Mouse (Mus musculus) spleen, postnatal 36 days (tissue): ENCODE data around the gene Hps3.

Experiments
- DNase-seq, 2 experiments: peaks; one replicate each; pipeline ENCODE4 v3.0.0; 2022; ENCODE audit warnings: low spot score in 2 of 2, mixed read lengths in 1 of 2

The Hps3 gene

DNA sequence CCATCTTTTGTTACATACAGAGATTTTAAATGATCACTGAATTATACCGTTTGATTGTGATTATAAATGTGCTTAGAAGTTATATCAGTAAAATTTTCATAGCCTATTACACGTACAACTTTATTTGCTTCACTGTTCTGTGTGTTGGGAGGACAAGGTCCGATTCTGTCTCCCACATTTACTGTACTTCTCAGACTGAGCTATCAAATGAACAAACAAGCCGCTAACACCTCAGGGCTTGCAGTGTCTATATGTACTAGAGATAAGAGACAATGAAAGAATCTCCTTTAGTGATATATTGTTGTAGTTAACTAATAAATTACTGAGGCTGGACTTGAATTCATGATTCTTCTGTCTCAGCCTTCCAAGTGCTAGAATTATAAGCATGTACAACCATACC, 27.8 kb downstream of the Hps3 start:
- DNase-seq, result no peak

GRCm38 (mm10) chr3:20005611-20006010, 29.5 kb downstream of the Hps3 start:
- no peak for DNase-seq

GRCm38 (mm10) chr3:20004422-20004821, 30.7 kb downstream of the Hps3 start:
- no peak for DNase-seq

GRCm38 (mm10) chr3:20002786-20003185, 32.3 kb downstream of the Hps3 start:
- peak; percentile 22 to 25 for DNase-seq

DNA sequence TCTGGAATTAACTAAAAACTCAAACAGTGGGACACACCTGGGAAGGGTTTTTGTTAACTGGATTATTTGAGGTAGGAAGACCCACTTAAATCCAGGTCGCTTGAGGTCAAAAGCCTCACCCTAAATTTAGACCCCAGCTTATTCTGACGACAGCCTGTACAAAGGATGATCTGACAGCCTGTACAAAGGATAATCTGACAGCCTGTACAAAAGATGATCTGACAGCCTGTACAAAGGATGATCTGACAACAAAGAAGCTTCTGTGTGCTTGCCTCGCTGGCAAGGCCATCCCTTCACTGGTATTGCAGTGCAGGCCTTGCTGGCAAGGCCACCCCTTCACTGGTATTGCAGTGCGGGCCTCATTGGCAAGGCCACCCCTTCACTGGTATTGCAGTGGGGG, 34.3 kb downstream of the Hps3 start:
- no peak for DNase-seq

- no peak for DNase-seq
Observed at GRCm38 (mm10) chr3:19999551-19999950, 35.6 kb downstream of the Hps3 start.

DNA sequence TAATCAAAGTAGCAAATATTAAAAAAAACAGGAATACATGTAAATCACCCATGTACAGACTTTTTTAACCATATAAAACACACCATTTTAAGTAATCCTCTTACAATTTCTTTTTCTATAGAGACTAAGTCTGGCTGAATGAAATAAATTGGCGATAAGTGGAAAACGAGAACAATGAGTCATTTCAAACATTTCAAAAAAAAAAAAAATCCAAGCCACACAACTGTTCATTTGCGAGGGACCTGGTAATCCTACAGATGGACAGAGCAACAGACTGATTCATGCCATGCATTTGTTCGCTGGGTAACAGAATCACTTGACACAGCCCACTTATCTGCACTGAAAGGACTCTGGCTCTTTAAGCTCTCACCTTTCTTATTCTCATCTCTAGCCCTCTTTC, 42.7 kb downstream of the Hps3 start:
- DNase-seq, result no peak

- no peak for DNase-seq
Observed at GRCm38 (mm10) chr3:19990031-19990430, 45.1 kb downstream of the Hps3 start.

GRCm38 (mm10) chr3:19986123-19986522, 49.0 kb downstream of the Hps3 start:
- DNase-seq, result no peak

- no peak for DNase-seq
Observed at GRCm38 (mm10) chr3:19982846-19983245, 52.3 kb downstream of the Hps3 start.

DNA sequence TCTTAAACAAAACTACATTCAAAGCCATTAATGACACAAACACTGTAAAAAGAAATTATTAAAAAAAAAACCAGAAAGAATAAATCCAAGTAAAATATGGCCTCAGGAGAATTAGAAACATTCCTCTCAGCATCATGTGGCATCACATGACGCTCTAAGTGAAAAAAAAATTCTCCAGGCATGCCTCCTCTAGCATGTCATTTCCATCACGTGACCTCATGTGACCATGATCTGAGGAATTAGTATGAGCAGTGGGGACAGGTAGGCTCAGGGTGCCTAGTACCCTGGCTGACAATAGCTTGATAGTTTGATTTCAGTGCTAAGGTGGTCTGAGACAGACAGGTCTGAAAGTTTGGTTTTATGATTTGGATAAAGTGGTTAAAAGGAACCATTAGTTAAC, 54.0 kb downstream of the Hps3 start:
- no peak for DNase-seq

DNA sequence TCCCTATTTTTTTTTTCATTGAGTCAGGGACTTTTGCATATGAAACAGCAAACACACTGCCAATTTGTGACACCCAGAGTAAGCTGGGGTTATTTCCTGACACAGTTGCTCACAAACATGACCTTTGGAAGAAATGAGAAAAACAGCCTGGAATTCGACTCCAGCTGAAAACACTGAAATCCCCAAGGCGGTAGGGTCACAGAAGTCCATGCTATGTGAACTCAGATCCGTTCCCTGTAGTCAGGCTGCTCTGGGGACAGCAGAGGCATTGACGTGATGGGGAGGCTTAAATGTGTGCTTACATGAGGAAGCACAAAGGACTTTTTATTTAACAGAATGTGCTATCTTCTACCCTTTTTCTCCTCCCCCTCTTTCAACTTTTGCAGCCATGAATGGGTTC, 56.6 kb downstream of the Hps3 start:
- peak in 1 of 2 experiments; percentile 7 for DNase-seq

- DNase-seq, result no peak
Observed at GRCm38 (mm10) chr3:19966072-19966471, 69.0 kb downstream of the Hps3 start.

DNA sequence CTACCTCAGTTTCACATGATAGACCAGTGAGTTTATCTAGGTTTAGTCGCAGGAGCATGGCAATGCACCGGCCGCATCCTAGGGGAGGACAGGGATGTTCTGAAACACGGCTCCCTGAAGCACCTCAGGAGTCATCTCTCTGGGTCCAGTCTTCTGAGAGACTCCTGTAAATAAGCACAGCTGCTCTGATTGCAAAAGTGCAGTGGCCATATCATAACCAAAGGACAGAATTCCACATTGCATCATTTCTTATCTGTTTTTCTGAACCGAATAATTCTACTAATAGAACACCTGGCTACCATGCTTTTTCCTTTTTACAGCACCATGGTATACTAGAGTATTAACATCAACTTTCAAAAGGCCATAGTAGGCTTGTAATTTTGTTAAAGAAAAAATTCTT, 69.9 kb downstream of the Hps3 start:
- no peak for DNase-seq

DNA sequence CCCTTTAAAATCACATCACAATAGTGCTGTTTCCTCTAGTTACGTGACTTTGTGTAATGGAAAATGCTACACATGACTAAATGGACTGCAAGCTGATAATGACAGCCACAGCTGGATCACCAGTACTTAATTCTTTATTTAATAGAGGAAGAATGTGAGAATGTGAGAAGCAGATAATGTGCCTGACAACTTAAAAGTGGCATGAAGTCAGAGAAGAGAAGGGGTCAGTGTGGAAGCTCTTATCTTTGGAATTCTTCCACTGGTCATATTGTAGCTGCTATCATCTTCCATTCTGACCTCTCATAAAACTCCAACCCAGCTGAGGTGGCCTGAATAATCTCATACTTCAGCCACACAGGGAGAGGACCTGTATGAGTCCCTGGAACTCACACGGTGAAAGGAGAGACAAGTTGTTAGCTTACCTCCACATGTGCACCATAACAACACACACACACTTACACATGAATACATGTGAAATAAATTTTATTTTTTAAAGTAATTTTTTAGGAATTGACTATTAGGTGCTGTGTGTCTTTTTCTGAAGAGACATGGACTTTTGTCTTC, 70.4 kb downstream of the Hps3 start:
- no peak for DNase-seq

GRCm38 (mm10) chr3:19962769-19963513, 72.2 kb downstream of the Hps3 start:
- DNase-seq, result no peak

DNA sequence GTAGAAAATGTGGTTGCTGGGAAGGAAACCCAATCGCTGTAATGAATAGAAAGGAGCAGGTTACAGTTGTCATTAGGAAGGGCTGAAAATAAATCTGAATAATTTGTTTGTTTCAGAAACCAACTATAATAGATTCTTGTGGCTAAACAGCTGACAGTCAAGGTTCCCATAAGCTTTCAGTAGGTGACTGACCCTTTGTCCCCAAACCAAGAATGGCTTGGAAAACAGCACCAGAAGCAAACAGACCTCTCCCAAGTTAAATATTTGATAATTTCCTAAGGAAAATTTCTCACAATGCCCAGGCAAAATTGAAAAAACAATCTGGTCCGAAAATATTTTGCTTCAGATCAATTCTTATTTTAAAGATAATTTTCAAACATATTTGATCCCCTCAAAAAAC, 73.8 kb downstream of the Hps3 start:
- no peak for DNase-seq

GRCm38 (mm10) chr3:19960570-19961114, 74.5 kb downstream of the Hps3 start:
- DNase-seq, result no peak

GRCm38 (mm10) chr3:19958983-19959382, 76.1 kb downstream of the Hps3 start:
- no peak for DNase-seq

- no peak for DNase-seq
Observed at GRCm38 (mm10) chr3:19958031-19958430, 77.1 kb downstream of the Hps3 start.

- DNase-seq, result no peak
Observed at GRCm38 (mm10) chr3:19956885-19957284, 78.2 kb downstream of the Hps3 start, which contains the start of gene Cp. Gene Cp (plus strand): TSS chr3:19957054.

DNA sequence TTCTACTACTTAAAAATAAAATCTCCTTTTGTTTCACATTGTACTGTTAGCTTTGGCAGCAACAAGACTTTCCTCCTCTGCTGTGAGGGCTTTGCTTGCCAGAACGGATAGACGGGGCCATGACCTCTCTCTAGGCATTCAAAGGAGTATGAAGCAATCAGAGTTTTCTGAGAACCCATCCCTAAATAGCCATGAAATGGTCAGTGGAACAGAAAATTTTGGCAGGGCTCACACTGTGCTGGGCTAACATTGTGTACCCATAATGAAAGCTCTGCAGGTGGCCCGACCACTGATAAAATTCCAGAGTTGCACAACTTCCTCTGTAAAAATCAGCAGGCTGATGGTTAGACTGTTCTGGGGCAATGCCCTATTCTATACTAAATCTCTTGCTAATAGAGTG, 81.2 kb downstream of the Hps3 start:
- peak; percentile 7 to 12 for DNase-seq

- DNase-seq, result no peak
Observed at GRCm38 (mm10) chr3:19953425-19953824, 81.7 kb downstream of the Hps3 start.
